Mouse (Mus musculus) liver, embryonic 12.5 days (tissue): ENCODE data around the gene Myo1f. TPM values are rescaled to one million over a fixed set of nuclear protein-coding genes. Genes with fewer than 3 reads are reported as not detected.

Source experiments
- ATAC-seq: fragments of 200-750 bp; cut with Nextera tagmentation; 2 replicates; pipeline ENCODE4 v1.8.0; 2017; ENCODE audit warnings: moderate number of reproducible peaks, mild to moderate bottlenecking, moderate library complexity
- H3K27ac ChIP-seq: fragments of 300-500 bp; sonication (generic); 2 replicates; pipeline ENCODE4 v1.5.1; 2016; ENCODE audit warnings: mild to moderate bottlenecking
- H3K27me3 ChIP-seq: fragments of 300-500 bp; sonication (generic); replicated peaks from 2 replicates; pipeline ENCODE4 v1.6.1; 2016; ENCODE audit warnings: mild to moderate bottlenecking, moderate library complexity
- H3K36me3 ChIP-seq: fragments of 300-500 bp; sonication (generic); 2 replicates; pipeline ENCODE4 v1.6.1; 2016; ENCODE audit warnings: mild to moderate bottlenecking, moderate library complexity
- H3K4me1 ChIP-seq: fragments of 300-500 bp; sonication (generic); 2 replicates; pipeline ENCODE4 v1.6.1; 2016
- H3K4me2 ChIP-seq: fragments of 300-500 bp; sonication (generic); 2 replicates; pipeline ENCODE4 v1.6.1; 2016; ENCODE audit warnings: mild to moderate bottlenecking, moderate library complexity
- H3K4me3 ChIP-seq: fragments of 300-500 bp; sonication (generic); 2 replicates; pipeline ENCODE4 v1.5.1; 2016; ENCODE audit warnings: mild to moderate bottlenecking, moderate library complexity
- H3K9ac ChIP-seq: fragments of 300-500 bp; sonication (generic); 2 replicates; pipeline ENCODE4 v1.6.1; 2016; ENCODE audit warnings: mild to moderate bottlenecking, moderate library complexity
- H3K9me3 ChIP-seq: fragments of 300-500 bp; sonication (generic); replicated peaks from 2 replicates; pipeline ENCODE4 v1.6.1; 2016; ENCODE audit warnings: mild to moderate bottlenecking, moderate library complexity
- WGBS: fragments of 180-500 bp; shearing (Covaris S2); methylation state at CpG from one replicate; pipeline ENCODE4 v1.1.7; 2016; ENCODE audit not compliant: insufficient replicate concordance; 5-methylcytosine and 5-hydroxymethylcytosine counted together
- polyA plus RNA-seq: library from polyadenylated mRNA; unstranded; fragments of >200 nt; fragmentation: Nextera tagmentation; extraction: Ambion mirVana; gene quantifications from 2 replicates; pipeline ENCODE4 v1.2.1, GENCODE M21; 2016

Myo1f gene
- polyA plus RNA-seq, 1 experiment from 2014 or later: 7.4 TPM

GRCm38 (mm10) chr17:33539106-33539675, 16.3 kb upstream of the Myo1f start:
- Histone ChIP-seq H3K9ac (no peak overlapping the region), H3K9me3 (no peaks in the 10 kb centered on the region), H3K4me3 (no peak overlapping the region), H3K36me3 (peaks cover 18% of the 10 kb centered on the region; the same call in 1 of the 2 replicates), H3K27ac (no peak overlapping the region), H3K27me3 (no peaks in the 10 kb centered on the region), H3K4me2 (no peak overlapping the region), H3K4me1 (no peaks in the 10 kb centered on the region)
- WGBS: 72% methylated on average over 3 of the region's 3 CpGs
- no peak for ATAC-seq

GRCm38 (mm10) chr17:33539878-33540277, 15.6 kb upstream of the Myo1f start:
- Histone ChIP-seq H3K4me2 (no peak overlapping the region), H3K4me3 (no peak overlapping the region), H3K9ac (no peak overlapping the region), H3K4me1 (no peaks in the 10 kb centered on the region), H3K9me3 (no peaks in the 10 kb centered on the region), H3K27me3 (no peaks in the 10 kb centered on the region), H3K27ac (no peak overlapping the region), H3K36me3 (peaks cover 18% of the 10 kb centered on the region; the same call in 1 of the 2 replicates)
- WGBS: 72% methylated on average over 4 of the region's 4 CpGs
- no peak for ATAC-seq

DNA sequence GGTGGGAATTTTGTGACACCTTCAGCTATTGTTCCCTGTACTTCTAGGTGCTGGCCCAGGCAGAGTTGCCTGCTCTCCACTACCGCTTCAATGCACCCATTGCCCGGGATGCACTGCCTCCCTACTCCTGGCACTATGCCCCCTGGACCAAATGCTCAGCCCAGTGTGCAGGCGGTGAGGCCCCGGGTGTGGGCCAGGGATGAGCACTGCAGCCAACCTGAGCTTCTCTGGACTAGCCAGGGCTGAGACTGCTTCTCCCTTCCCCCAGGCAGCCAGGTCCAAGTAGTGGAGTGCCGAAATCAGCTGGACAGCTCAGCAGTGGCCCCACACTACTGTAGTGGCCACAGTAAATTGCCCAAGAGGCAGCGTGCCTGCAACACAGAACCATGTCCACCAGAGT, 6.3 kb upstream of the Myo1f start:
- Histone ChIP-seq H3K27ac (no peak overlapping the region), H3K4me1 (no peaks in the 10 kb centered on the region), H3K36me3 (peaks cover 23% of the 10 kb centered on the region; the same call in 1 of the 2 replicates), H3K9me3 (no peaks in the 10 kb centered on the region), H3K27me3 (no peaks in the 10 kb centered on the region), H3K4me2 (no peak overlapping the region), H3K4me3 (no peak overlapping the region), H3K9ac (no peak overlapping the region)
- ATAC-seq: no peak
- WGBS: 81% methylated on average over 6 of the region's 6 CpGs

- Histone ChIP-seq H3K9me3 (no peaks in the 10 kb centered on the region), H3K9ac (no peak overlapping the region), H3K4me2 (no peak overlapping the region), H3K36me3 (peaks cover 20% of the 10 kb centered on the region; the same call in 1 of the 2 replicates), H3K4me3 (no peak overlapping the region), H3K4me1 (no peaks in the 10 kb centered on the region), H3K27me3 (no peaks in the 10 kb centered on the region), H3K27ac (no peak overlapping the region)
- ATAC-seq: no peak
- 75% methylated on average over 10 of the region's 10 CpGs for WGBS
Measured at GRCm38 (mm10) chr17:33550388-33550787, 5.1 kb upstream of the Myo1f start.

GRCm38 (mm10) chr17:33552113-33552512, 3.4 kb upstream of the Myo1f start:
- Histone ChIP-seq H3K27me3 (no peaks in the 10 kb centered on the region), H3K9me3 (no peaks in the 10 kb centered on the region), H3K4me3 (no peak overlapping the region), H3K27ac (no peak overlapping the region), H3K4me1 (no peaks in the 10 kb centered on the region), H3K9ac (no peak overlapping the region), H3K36me3 (peaks cover 20% of the 10 kb centered on the region; the same call in 1 of the 2 replicates), H3K4me2 (no peak overlapping the region)
- no peak for ATAC-seq
- 84% methylated on average over 4 of the region's 4 CpGs for WGBS

- Histone ChIP-seq H3K4me1 (no peaks in the 10 kb centered on the region), H3K36me3 (peaks cover 20% of the 10 kb centered on the region; the same call in 1 of the 2 replicates)
- peak; percentile 34; the same call in 1 of the 2 replicates for ATAC-seq
Measured at GRCm38 (mm10) chr17:33552964-33553363, 2.5 kb upstream of the Myo1f start.

DNA sequence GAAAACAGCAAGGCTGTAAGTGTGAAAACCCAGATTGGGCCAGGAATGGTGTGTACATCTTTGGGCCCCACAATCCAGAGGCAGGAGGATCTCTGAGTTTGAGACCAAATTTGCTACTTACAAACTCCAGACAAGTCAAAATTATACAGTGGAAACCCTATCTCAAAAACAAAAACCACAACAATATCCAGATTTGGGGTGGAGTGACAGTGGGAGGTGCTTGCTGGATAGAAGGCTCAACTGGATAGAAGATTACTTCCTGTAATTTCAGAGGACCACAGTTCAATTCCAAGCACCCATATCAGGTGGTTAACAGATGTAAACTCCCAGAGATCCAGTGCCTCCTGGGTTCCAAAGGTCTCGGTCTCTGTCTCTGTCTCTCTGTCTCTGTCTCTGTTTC, 971 bp upstream of the Myo1f start:
- no peak for ATAC-seq
- H3K27ac ChIP-seq: no peak overlapping the region
- H3K4me1 ChIP-seq: no peaks in the 10 kb centered on the region
- 72% methylated on average over 1 of the region's 1 CpGs for WGBS
- no peaks in the 10 kb centered on the region for H3K9me3 ChIP-seq
- no peak overlapping the region for H3K4me3 ChIP-seq
- no peak overlapping the region for H3K9ac ChIP-seq
- H3K4me2 ChIP-seq: no peak overlapping the region
- H3K27me3 ChIP-seq: no peaks in the 10 kb centered on the region
- peaks cover 11% of the 10 kb centered on the region; the same call in 1 of the 2 replicates for H3K36me3 ChIP-seq

More at GRCm38 (mm10) chr17:33552964-33553363, 2.5 kb upstream of the Myo1f start:
- H3K4me3 ChIP-seq: no peak overlapping the region
- no peaks in the 10 kb centered on the region for H3K9me3 ChIP-seq
- H3K9ac ChIP-seq: no peak overlapping the region
- WGBS: 45% methylated on average over 4 of the region's 4 CpGs
- H3K27ac ChIP-seq: no peak overlapping the region
- no peaks in the 10 kb centered on the region for H3K27me3 ChIP-seq
- no peak overlapping the region for H3K4me2 ChIP-seq

DNA sequence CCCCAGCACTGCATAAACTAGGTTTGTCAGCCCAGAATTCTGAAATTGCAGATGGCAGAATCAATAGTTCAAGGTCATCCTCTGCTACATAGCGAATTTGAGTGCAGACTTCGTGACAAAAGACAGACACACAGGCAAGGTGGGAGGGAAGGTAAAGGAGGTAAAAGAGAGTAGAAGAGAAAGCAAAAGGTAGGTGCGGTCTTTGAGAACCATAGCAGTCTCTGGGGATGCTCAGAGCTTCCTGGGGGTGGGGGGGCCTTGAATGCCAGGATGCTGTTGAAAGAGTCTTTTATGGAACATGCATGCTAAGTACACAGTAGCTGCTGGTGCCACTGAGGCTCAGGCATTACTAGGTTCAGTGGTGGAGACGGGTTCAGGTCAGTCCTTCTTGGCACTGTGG, 2.4 kb downstream of the Myo1f start:
- Histone ChIP-seq H3K27ac (no peak overlapping the region), H3K4me1 (peaks cover 2% of the 10 kb centered on the region; the same call in 1 of the 2 replicates), H3K9me3 (no peaks in the 10 kb centered on the region), H3K4me3 (no peak overlapping the region), H3K36me3 (0 out of 2 replicates have a peak, but pooled peaks cover 4% of the 10 kb centered on the region), H3K27me3 (no peaks in the 10 kb centered on the region), H3K4me2 (no peak overlapping the region), H3K9ac (no peak overlapping the region)
- 58% methylated on average over 4 of the region's 4 CpGs for WGBS
- no peak for ATAC-seq

DNA sequence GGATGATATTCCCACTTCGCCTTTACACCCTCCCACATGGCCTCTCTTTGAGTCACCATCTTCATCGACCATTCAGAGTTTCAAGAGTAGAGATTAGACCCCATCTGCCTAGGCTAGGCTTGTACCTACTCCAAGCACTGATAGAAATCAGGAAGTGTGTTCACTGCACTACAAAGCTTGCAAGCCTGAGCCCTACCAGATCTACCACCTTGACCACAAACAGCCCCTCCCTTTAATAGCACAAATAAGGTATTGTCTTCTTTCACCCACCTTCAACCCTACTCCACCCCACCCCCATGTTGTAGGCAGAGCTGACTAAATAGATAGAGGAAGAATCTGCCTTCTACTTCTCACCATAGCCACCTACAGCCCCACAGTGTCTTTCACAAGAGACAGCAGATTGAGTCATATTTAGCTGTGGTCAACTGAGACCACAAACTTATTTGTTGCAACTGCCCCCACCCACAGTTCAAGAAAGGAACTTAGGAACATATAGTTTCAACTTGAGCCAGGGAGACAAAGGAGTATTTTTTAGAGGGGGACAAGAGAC, 8.1 kb downstream of the Myo1f start:
- H3K9me3 ChIP-seq: no peaks in the 10 kb centered on the region
- 25% methylated on average over 2 of the region's 2 CpGs for WGBS
- no peaks in the 10 kb centered on the region for H3K36me3 ChIP-seq
- no peak overlapping the region for H3K4me2 ChIP-seq
- ATAC-seq: no peak
- no peak overlapping the region for H3K9ac ChIP-seq
- H3K27ac ChIP-seq: no peak overlapping the region
- no peak overlapping the region for H3K4me3 ChIP-seq
- peaks cover 22% of the 10 kb centered on the region for H3K4me1 ChIP-seq
- H3K27me3 ChIP-seq: no peaks in the 10 kb centered on the region

- ATAC-seq: no peak
- no peak overlapping the region for H3K27ac ChIP-seq
Measured at GRCm38 (mm10) chr17:33564599-33564998, 9.1 kb downstream of the Myo1f start.

DNA sequence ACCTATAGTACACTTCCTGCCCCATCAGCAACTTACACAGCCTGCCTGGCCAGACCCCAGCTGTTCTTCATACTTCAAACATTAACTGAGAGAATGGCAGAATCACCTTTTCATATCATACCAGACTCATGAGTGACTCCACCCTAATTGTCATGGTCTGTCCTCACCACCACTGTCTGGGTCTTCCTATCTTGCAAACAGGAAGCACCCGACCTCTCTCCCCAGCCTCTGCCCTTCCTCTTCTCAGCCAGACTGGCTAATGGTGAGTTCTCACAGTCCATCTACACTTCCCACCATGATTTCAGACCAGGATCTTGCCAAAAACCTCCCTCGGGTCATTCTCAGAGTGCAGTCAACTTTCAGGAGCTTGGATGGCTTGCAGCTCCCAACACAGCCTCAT, 10.7 kb downstream of the Myo1f start:
- WGBS: 25% methylated on average over 2 of the region's 2 CpGs
- Histone ChIP-seq H3K27me3 (no peaks in the 10 kb centered on the region), H3K27ac (no peak overlapping the region), H3K4me3 (no peak overlapping the region), H3K4me2 (no peak overlapping the region), H3K9me3 (no peaks in the 10 kb centered on the region), H3K9ac (no peak overlapping the region), H3K4me1 (peaks cover 22% of the 10 kb centered on the region), H3K36me3 (no peaks in the 10 kb centered on the region)
- peak; percentile 60 for ATAC-seq

More at GRCm38 (mm10) chr17:33564599-33564998, 9.1 kb downstream of the Myo1f start:
- Histone ChIP-seq H3K9me3 (no peaks in the 10 kb centered on the region), H3K9ac (no peak overlapping the region), H3K36me3 (no peaks in the 10 kb centered on the region), H3K4me1 (peaks cover 22% of the 10 kb centered on the region), H3K4me3 (no peak overlapping the region), H3K4me2 (no peak overlapping the region), H3K27me3 (no peaks in the 10 kb centered on the region)
- 21% methylated on average over 1 of the region's 1 CpGs for WGBS

GRCm38 (mm10) chr17:33584061-33584460, 28.6 kb downstream of the Myo1f start:
- H3K27ac ChIP-seq: no peak overlapping the region
- H3K9ac ChIP-seq: no peak overlapping the region
- H3K4me3 ChIP-seq: no peak overlapping the region
- ATAC-seq: no peak
- H3K9me3 ChIP-seq: no peaks in the 10 kb centered on the region
- 81% methylated on average over 4 of the region's 4 CpGs for WGBS
- no peaks in the 10 kb centered on the region for H3K36me3 ChIP-seq
- no peaks in the 10 kb centered on the region for H3K27me3 ChIP-seq
- H3K4me2 ChIP-seq: no peak overlapping the region
- no peaks in the 10 kb centered on the region for H3K4me1 ChIP-seq
